Mouse (Mus musculus) hindbrain, embryonic 13.5 days (tissue): ENCODE data around the gene Akt1s1. TPM values are rescaled to one million over a fixed set of nuclear protein-coding genes. Genes with fewer than 3 reads are reported as not detected.
A peak's percentile ranks its signal among the peaks of the same experiment; 100 is the strongest.

Source experiments
- ATAC-seq: fragments of 200-750 bp; cut with Nextera tagmentation; 2 replicates; pipeline ENCODE4 v1.8.0; 2017; ENCODE audit warnings: moderate TSS enrichment; ENCODE audit not compliant: low FRiP score
- H3K27ac ChIP-seq: fragments of 300-500 bp; sonication (generic); 2 replicates; pipeline ENCODE4 v1.5.1; 2015; ENCODE audit warnings: inconsistent platforms, mild to moderate bottlenecking, moderate library complexity
- H3K27me3 ChIP-seq: fragments of 300-500 bp; sonication (generic); 2 replicates; pipeline ENCODE4 v1.6.1; 2015; ENCODE audit warnings: mild to moderate bottlenecking, inconsistent platforms
- H3K36me3 ChIP-seq: fragments of 300-500 bp; sonication (generic); 2 replicates; pipeline ENCODE4 v1.6.1; 2015; ENCODE audit warnings: mild to moderate bottlenecking, inconsistent platforms
- H3K4me1 ChIP-seq: fragments of 300-500 bp; sonication (generic); replicated peaks from 2 replicates; pipeline ENCODE4 v1.6.1; 2015; ENCODE audit warnings: inconsistent platforms
- H3K4me2 ChIP-seq: fragments of 300-500 bp; sonication (generic); 2 replicates; pipeline ENCODE4 v1.6.1; 2015; ENCODE audit warnings: inconsistent platforms, mild to moderate bottlenecking, moderate library complexity
- H3K4me3 ChIP-seq: fragments of 300-500 bp; sonication (generic); 2 replicates; pipeline ENCODE4 v1.5.1; 2015; ENCODE audit warnings: mild to moderate bottlenecking, inconsistent platforms
- H3K9ac ChIP-seq: fragments of 300-500 bp; sonication (generic); 2 replicates; pipeline ENCODE4 v1.6.1; 2015; ENCODE audit warnings: mild to moderate bottlenecking, inconsistent platforms
- H3K9me3 ChIP-seq: fragments of 300-500 bp; sonication (generic); 2 replicates; pipeline ENCODE4 v1.6.1; 2016; ENCODE audit warnings: inconsistent platforms
- WGBS: fragments of 180-500 bp; shearing (Covaris S2); methylation state at CpG from one replicate; pipeline ENCODE4 v1.1.7; 2015; 5-methylcytosine and 5-hydroxymethylcytosine counted together
- polyA plus RNA-seq: library from polyadenylated mRNA; unstranded; fragments of >200 nt; fragmentation: Nextera tagmentation; extraction: Ambion mirVana; gene quantifications from 2 replicates; pipeline ENCODE4 v1.2.1, GENCODE M21; 2015

The Akt1s1 gene
- polyA plus RNA-seq, 1 experiment from 2014 or later = 93.7 TPM

GRCm38 (mm10) chr7:44816470-44817021, 32.2 kb upstream of the Akt1s1 start, which contains the start of gene Atf5:
Gene Atf5 (minus strand): TSS chr7:44816658.
- WGBS = under 1% methylated on average over 55 of the region's 57 CpGs
- Histone ChIP-seq H3K4me3 (peak within 1 kb of the TSS; percentile 84), H3K9me3 (no peaks in the 10 kb centered on the region), H3K27me3 (no peaks in the 10 kb centered on the region), H3K9ac (peak within 1 kb of the TSS; percentile 93), H3K4me2 (peak within 1 kb of the TSS; percentile 83), H3K4me1 (peaks cover 48% of the 10 kb centered on the region), H3K27ac (peak within 1 kb of the TSS; percentile 94), H3K36me3 (0 out of 2 replicates have a peak, but pooled peaks cover 5% of the 10 kb centered on the region)
- peak; percentile 2; the same call in 1 of the 2 replicates for ATAC-seq

- no peak for ATAC-seq
- peak overlapping the region; percentile 84 for H3K4me3 ChIP-seq
- H3K4me2 ChIP-seq = peak overlapping the region; percentile 83
- peaks cover 50% of the 10 kb centered on the region for H3K4me1 ChIP-seq
- peak overlapping the region; percentile 93 for H3K9ac ChIP-seq
- H3K9me3 ChIP-seq = no peaks in the 10 kb centered on the region
- no peaks in the 10 kb centered on the region for H3K36me3 ChIP-seq
- no peaks in the 10 kb centered on the region for H3K27me3 ChIP-seq
- WGBS = 33% methylated on average over 3 of the region's 3 CpGs
- no peak overlapping the region for H3K27ac ChIP-seq
Measured at GRCm38 (mm10) chr7:44817441-44817840, 31.4 kb upstream of the Akt1s1 start.

- H3K4me3 ChIP-seq = peak overlapping the region; percentile 84; the same call in 1 of the 2 replicates
- ATAC-seq = no peak
- H3K4me2 ChIP-seq = peak overlapping the region; percentile 83
- no peaks in the 10 kb centered on the region for H3K36me3 ChIP-seq
- H3K27ac ChIP-seq = no peak overlapping the region
- 40% methylated on average over 2 of the region's 2 CpGs for WGBS
- no peaks in the 10 kb centered on the region for H3K9me3 ChIP-seq
- no peaks in the 10 kb centered on the region for H3K27me3 ChIP-seq
- no peak overlapping the region for H3K9ac ChIP-seq
- H3K4me1 ChIP-seq = peaks cover 50% of the 10 kb centered on the region
Measured at GRCm38 (mm10) chr7:44818164-44818563, 30.6 kb upstream of the Akt1s1 start.

GRCm38 (mm10) chr7:44818751-44819235, 30.0 kb upstream of the Akt1s1 start:
- Histone ChIP-seq H3K4me3 (peak overlapping the region; percentile 10; the same call in 1 of the 2 replicates), H3K27me3 (no peaks in the 10 kb centered on the region), H3K27ac (0 out of 2 replicates have a peak overlapping the region, but pooled peaks have one; percentile 10), H3K9me3 (no peaks in the 10 kb centered on the region), H3K36me3 (no peaks in the 10 kb centered on the region), H3K4me1 (peaks cover 50% of the 10 kb centered on the region), H3K4me2 (peak overlapping the region; percentile 83), H3K9ac (peak overlapping the region; percentile 53)
- WGBS = 39% methylated on average over 6 of the region's 6 CpGs
- no peak for ATAC-seq

GRCm38 (mm10) chr7:44819391-44819790, 29.4 kb upstream of the Akt1s1 start:
- WGBS = 89% methylated on average over 2 of the region's 2 CpGs
- Histone ChIP-seq H3K27me3 (no peaks in the 10 kb centered on the region), H3K36me3 (no peaks in the 10 kb centered on the region), H3K4me1 (peaks cover 52% of the 10 kb centered on the region), H3K9me3 (no peaks in the 10 kb centered on the region), H3K27ac (0 out of 2 replicates have a peak overlapping the region, but pooled peaks have one; percentile 10), H3K9ac (peak overlapping the region; percentile 53), H3K4me2 (peak overlapping the region; percentile 83), H3K4me3 (no peak overlapping the region)
- no peak for ATAC-seq

GRCm38 (mm10) chr7:44819863-44820262, 28.9 kb upstream of the Akt1s1 start:
- no peaks in the 10 kb centered on the region for H3K27me3 ChIP-seq
- no peaks in the 10 kb centered on the region for H3K9me3 ChIP-seq
- ATAC-seq = no peak
- peak overlapping the region; percentile 46; the same call in 1 of the 2 replicates for H3K9ac ChIP-seq
- H3K4me3 ChIP-seq = no peak overlapping the region
- H3K4me1 ChIP-seq = peaks cover 54% of the 10 kb centered on the region
- H3K27ac ChIP-seq = no peak overlapping the region
- H3K36me3 ChIP-seq = no peaks in the 10 kb centered on the region
- no peak overlapping the region for H3K4me2 ChIP-seq
- 71% methylated on average over 5 of the region's 5 CpGs for WGBS

GRCm38 (mm10) chr7:44820525-44820924, 28.3 kb upstream of the Akt1s1 start:
- H3K27ac ChIP-seq = no peak overlapping the region
- H3K4me1 ChIP-seq = peaks cover 47% of the 10 kb centered on the region
- ATAC-seq = no peak
- no peak overlapping the region for H3K9ac ChIP-seq
- H3K9me3 ChIP-seq = no peaks in the 10 kb centered on the region
- 92% methylated on average over 3 of the region's 3 CpGs for WGBS
- no peaks in the 10 kb centered on the region for H3K36me3 ChIP-seq
- H3K4me3 ChIP-seq = no peak overlapping the region
- H3K27me3 ChIP-seq = no peaks in the 10 kb centered on the region
- H3K4me2 ChIP-seq = no peak overlapping the region

- no peak overlapping the region for H3K4me2 ChIP-seq
- H3K9me3 ChIP-seq = no peaks in the 10 kb centered on the region
- ATAC-seq = no peak
- H3K27ac ChIP-seq = no peak overlapping the region
- 85% methylated on average over 7 of the region's 7 CpGs for WGBS
- no peak overlapping the region for H3K9ac ChIP-seq
- no peaks in the 10 kb centered on the region for H3K27me3 ChIP-seq
- peaks cover 47% of the 10 kb centered on the region for H3K4me1 ChIP-seq
- H3K4me3 ChIP-seq = no peak overlapping the region
- H3K36me3 ChIP-seq = no peaks in the 10 kb centered on the region
Measured at GRCm38 (mm10) chr7:44821666-44822448, 26.9 kb upstream of the Akt1s1 start.

GRCm38 (mm10) chr7:44823409-44823808, 25.4 kb upstream of the Akt1s1 start:
- Histone ChIP-seq H3K4me2 (no peak overlapping the region), H3K27me3 (no peaks in the 10 kb centered on the region), H3K9ac (no peak overlapping the region; the same call in 1 of the 2 replicates), H3K9me3 (no peaks in the 10 kb centered on the region), H3K27ac (no peak overlapping the region), H3K36me3 (peaks cover 7% of the 10 kb centered on the region; the same call in 1 of the 2 replicates), H3K4me3 (no peak overlapping the region), H3K4me1 (peaks cover 32% of the 10 kb centered on the region)
- WGBS = 38% methylated on average over 7 of the region's 7 CpGs
- ATAC-seq = no peak

GRCm38 (mm10) chr7:44824872-44825271, 23.9 kb upstream of the Akt1s1 start:
- peak overlapping the region; percentile 29; the same call in 1 of the 2 replicates for H3K9ac ChIP-seq
- no peak overlapping the region for H3K4me3 ChIP-seq
- H3K27me3 ChIP-seq = no peaks in the 10 kb centered on the region
- 28% methylated on average over 3 of the region's 3 CpGs for WGBS
- no peak overlapping the region for H3K4me2 ChIP-seq
- ATAC-seq = peak; percentile 72; the same call in 1 of the 2 replicates
- peaks cover 17% of the 10 kb centered on the region for H3K4me1 ChIP-seq
- peaks cover 22% of the 10 kb centered on the region for H3K36me3 ChIP-seq
- H3K9me3 ChIP-seq = no peaks in the 10 kb centered on the region
- no peak overlapping the region for H3K27ac ChIP-seq

- Histone ChIP-seq H3K4me1 (peaks cover 6% of the 10 kb centered on the region; the same call in 1 of the 2 replicates), H3K4me3 (no peak overlapping the region), H3K27me3 (no peaks in the 10 kb centered on the region), H3K9me3 (no peaks in the 10 kb centered on the region), H3K36me3 (peaks cover 41% of the 10 kb centered on the region), H3K27ac (no peak overlapping the region), H3K9ac (no peak overlapping the region), H3K4me2 (no peak overlapping the region)
- WGBS = 91% methylated on average over 3 of the region's 3 CpGs
- ATAC-seq = no peak
Measured at GRCm38 (mm10) chr7:44826771-44827170, 22.0 kb upstream of the Akt1s1 start.

- Histone ChIP-seq H3K4me3 (no peak overlapping the region), H3K27ac (no peak overlapping the region), H3K4me2 (no peak overlapping the region), H3K36me3 (peaks cover 47% of the 10 kb centered on the region), H3K4me1 (0 out of 2 replicates have a peak, but pooled peaks cover 6% of the 10 kb centered on the region), H3K9ac (no peak overlapping the region), H3K27me3 (no peaks in the 10 kb centered on the region), H3K9me3 (no peaks in the 10 kb centered on the region)
- no peak for ATAC-seq
- 87% methylated on average over 5 of the region's 5 CpGs for WGBS
Measured at GRCm38 (mm10) chr7:44828706-44829105, 20.1 kb upstream of the Akt1s1 start.
